Mouse (Mus musculus): ENCODE data around the gene Ccm2l. TPM values are rescaled to one million over a fixed set of nuclear protein-coding genes. Genes with fewer than 3 reads are reported as not detected.

Ccm2l gene
- polyA plus RNA-seq, 1 experiment = 164 TPM

GRCm38 (mm10) chr2:153084261-153084976 lies 18.7 kb downstream of the Ccm2l start:
- Histone ChIP-seq H3K4me1 (ENCODE audit: control insufficient read depth, insufficient read depth, low read length) (peaks cover 6% of the 10 kb centered on the region), H3K4me3 (replicated peaks; ENCODE audit: extremely low read depth, low read depth, low read length) (no peak overlapping the region)
- no peak for TF ChIP-seq CTCF (IDR thresholded peaks at IDR 0.05; ENCODE audit: insufficient read depth, low read length)
- TF ChIP-seq POLR2A (IDR thresholded peaks at IDR 0.05; ENCODE audit: borderline replicate concordance, extremely low read depth, low read depth, low read length) = no peak
- DNase-seq = no peak
- WGBS = 48% methylated on average over 7 of the region's 7 CpGs

- WGBS = 86% methylated on average over 6 of the region's 6 CpGs
- H3K4me1 ChIP-seq (ENCODE audit: control insufficient read depth, insufficient read depth, low read length) = peaks cover 6% of the 10 kb centered on the region
- H3K4me3 ChIP-seq (replicated peaks; ENCODE audit: extremely low read depth, low read depth, low read length) = no peak overlapping the region
- DNase-seq = no peak
- TF ChIP-seq CTCF (IDR thresholded peaks at IDR 0.05; ENCODE audit: insufficient read depth, low read length) (no peak), POLR2A (IDR thresholded peaks at IDR 0.05; ENCODE audit: borderline replicate concordance, extremely low read depth, low read depth, low read length) (no peak)
These were observed 19.8 kb downstream of the Ccm2l start for GRCm38 (mm10) chr2:153085556-153085955.

- WGBS = 86% methylated on average over 4 of the region's 4 CpGs
- no peak overlapping the region for H3K4me3 ChIP-seq (replicated peaks; ENCODE audit: extremely low read depth, low read depth, low read length)
- no peak for DNase-seq
- no peak for TF ChIP-seq CTCF (IDR thresholded peaks at IDR 0.05; ENCODE audit: insufficient read depth, low read length)
- TF ChIP-seq POLR2A (IDR thresholded peaks at IDR 0.05; ENCODE audit: borderline replicate concordance, extremely low read depth, low read depth, low read length) = no peak
- peaks cover 6% of the 10 kb centered on the region for H3K4me1 ChIP-seq (ENCODE audit: control insufficient read depth, insufficient read depth, low read length)
These were observed 20.4 kb downstream of the Ccm2l start for GRCm38 (mm10) chr2:153086166-153086565.

- TF ChIP-seq CTCF (IDR thresholded peaks at IDR 0.05; ENCODE audit: insufficient read depth, low read length) (no peak), POLR2A (IDR thresholded peaks at IDR 0.05; ENCODE audit: borderline replicate concordance, extremely low read depth, low read depth, low read length) (no peak)
- DNase-seq = no peak
- 89% methylated on average over 10 of the region's 10 CpGs for WGBS
- Histone ChIP-seq H3K4me3 (replicated peaks; ENCODE audit: extremely low read depth, low read depth, low read length) (no peak overlapping the region), H3K4me1 (ENCODE audit: control insufficient read depth, insufficient read depth, low read length) (peaks cover 6% of the 10 kb centered on the region)
These were observed 21.3 kb downstream of the Ccm2l start for GRCm38 (mm10) chr2:153087091-153087490.

- DNase-seq = no peak
- TF ChIP-seq POLR2A (IDR thresholded peaks at IDR 0.05; ENCODE audit: borderline replicate concordance, extremely low read depth, low read depth, low read length) (no peak), CTCF (IDR thresholded peaks at IDR 0.05; ENCODE audit: insufficient read depth, low read length) (no peak)
- peaks cover under 1% of the 10 kb centered on the region; the same call in 1 of the 2 replicates for H3K4me1 ChIP-seq (ENCODE audit: control insufficient read depth, insufficient read depth, low read length)
- no peak overlapping the region for H3K4me3 ChIP-seq (replicated peaks; ENCODE audit: extremely low read depth, low read depth, low read length)
- whole genome bisulfite sequencing = 48% methylated on average over 2 of the region's 2 CpGs
These were observed 23.6 kb downstream of the Ccm2l start for GRCm38 (mm10) chr2:153089316-153089715.

GRCm38 (mm10) chr2:153090551-153091165 lies 24.9 kb downstream of the Ccm2l start:
- DNase-seq = no peak
- H3K4me3 ChIP-seq (replicated peaks; ENCODE audit: extremely low read depth, low read depth, low read length) = no peak overlapping the region
- WGBS = 27% methylated on average over 10 of the region's 10 CpGs
- TF ChIP-seq POLR2A (IDR thresholded peaks at IDR 0.05; ENCODE audit: borderline replicate concordance, extremely low read depth, low read depth, low read length) = no peak
- no peak for TF ChIP-seq CTCF (IDR thresholded peaks at IDR 0.05; ENCODE audit: insufficient read depth, low read length)
- H3K4me1 ChIP-seq (ENCODE audit: control insufficient read depth, insufficient read depth, low read length) = no peaks in the 10 kb centered on the region

GRCm38 (mm10) chr2:153107046-153107766 lies 41.5 kb downstream of the Ccm2l start:
- no peak overlapping the region for H3K4me3 ChIP-seq (replicated peaks; ENCODE audit: extremely low read depth, low read depth, low read length)
- 41% methylated on average over 23 of the region's 23 CpGs for WGBS
- TF ChIP-seq POLR2A (IDR thresholded peaks at IDR 0.05; ENCODE audit: borderline replicate concordance, extremely low read depth, low read depth, low read length) = no peak
- TF ChIP-seq CTCF (IDR thresholded peaks at IDR 0.05; ENCODE audit: insufficient read depth, low read length) = no peak

GRCm38 (mm10) chr2:153107802-153108201 lies 42.0 kb downstream of the Ccm2l start:
- Histone ChIP-seq H3K4me1 (ENCODE audit: control insufficient read depth, insufficient read depth, low read length) (no peaks in the 10 kb centered on the region), H3K4me3 (replicated peaks; ENCODE audit: extremely low read depth, low read depth, low read length) (no peak overlapping the region)
- no peak for DNase-seq
- TF ChIP-seq CTCF (IDR thresholded peaks at IDR 0.05; ENCODE audit: insufficient read depth, low read length) (no peak), POLR2A (IDR thresholded peaks at IDR 0.05; ENCODE audit: borderline replicate concordance, extremely low read depth, low read depth, low read length) (no peak)
- 8% methylated on average over 15 of the region's 15 CpGs for WGBS

More at GRCm38 (mm10) chr2:153107046-153107766, 41.5 kb downstream of the Ccm2l start:
- DNase-seq = no peak
- H3K4me1 ChIP-seq (ENCODE audit: control insufficient read depth, insufficient read depth, low read length) = no peaks in the 10 kb centered on the region

Data from lung, adult 2 months (tissue).